Mouse (Mus musculus) embryonic facial prominence, embryonic 12.5 days (tissue): ENCODE data around the gene Ptpn7. TPM values are rescaled to one million over a fixed set of nuclear protein-coding genes. Genes with fewer than 3 reads are reported as not detected.

Source experiments
- polyA plus RNA-seq: library from polyadenylated mRNA; unstranded; fragments of >200 nt; fragmentation: Nextera tagmentation; extraction: Ambion mirVana; gene quantifications from 2 replicates; pipeline ENCODE4 v1.2.1, GENCODE M21; 2016

Ptpn7 gene
- polyA plus RNA-seq, 1 experiment from 2014 or later, result 1.4 TPM

Other genes with a start within 250 kb of the Ptpn7 start
- 9.6 and 10.8 TPM in 2 replicates for gene Ppp1r12b, start 176.8 kb upstream of the Ptpn7 start, polyA plus RNA-seq
- 34.8 and 35.6 TPM in 2 replicates for gene Ube2t, start 170.1 kb upstream of the Ptpn7 start, polyA plus RNA-seq
- gene Lgr6, start 27.4 kb upstream of the Ptpn7 start, polyA plus RNA-seq, result 3.5 and 3.9 TPM in 2 replicates
- gene Arl8a, start 14.1 kb downstream of the Ptpn7 start, polyA plus RNA-seq, result 78.6 and 81.2 TPM in 2 replicates
- not detected in 2 replicates for gene Gpr37l1, start 35.0 kb downstream of the Ptpn7 start, polyA plus RNA-seq
- 5.5 and 6.6 TPM in 2 replicates for gene Elf3, start 125.9 kb downstream of the Ptpn7 start, polyA plus RNA-seq
- 91.1 and 93.5 TPM in 2 replicates for gene Rnpep, start 151.4 kb downstream of the Ptpn7 start, polyA plus RNA-seq
- 172 and 177 TPM in 2 replicates for gene Timm17a, start 181.1 kb downstream of the Ptpn7 start, polyA plus RNA-seq
- 0.50 and 0.87 TPM in 2 replicates for gene Lmod1, start 192.1 kb downstream of the Ptpn7 start, polyA plus RNA-seq
- 43.5 and 43.6 TPM in 2 replicates for gene Shisa4, start 242.5 kb downstream of the Ptpn7 start, polyA plus RNA-seq